In genomic region chr2:168081933-168082306, GRCm38 (mm10) we compare ENCODE assay signal across 9 mouse cellular contexts. TPM values are rescaled to one million over a fixed set of nuclear protein-coding genes. Genes with fewer than 3 reads are reported as not detected.
DNase-seq lines count a peak whose midpoint lies in the region; ATAC-seq and TF ChIP-seq lines count a peak whose summit lies in the region.
"Had no signal": no experiment of that assay in that cellular context is flagged by ENCODE, and none has a peak within 500 bp of the region (broad histone marks: within the 10 kb centered on the region; RNA-seq: fewer than 3 reads in every experiment).

No protein-coding gene starts in this region.

- H3K27me3 ChIP-seq in kidney, embryonic 16.5 days (ENCODE audit: insufficient read depth, low read length) = peaks cover 10% of the 10 kb centered on the region; the same call in 1 of the 2 replicates
- 0 out of 2 replicates have a peak, but pooled peaks cover 3% of the 10 kb centered on the region for H3K27me3 ChIP-seq in hindbrain, embryonic 16.5 days (replicated peaks; ENCODE audit: control insufficient read depth, insufficient read depth, low read length)
- 0 out of 2 replicates have a peak, but pooled peaks cover 4% of the 10 kb centered on the region for H3K27me3 ChIP-seq in midbrain, postnatal 0 days (ENCODE audit: insufficient read depth, low read length)

- no peaks in the 10 kb centered on the region for H3K9me3 ChIP-seq in kidney, embryonic 16.5 days (ENCODE audit: low read length)
- H3K9me3 ChIP-seq in hindbrain, embryonic 16.5 days (ENCODE audit: control insufficient read depth, low read length) = no peaks in the 10 kb centered on the region
- no peaks in the 10 kb centered on the region for H3K9me3 ChIP-seq in midbrain, postnatal 0 days (ENCODE audit: low read length)

- peaks cover 50% of the 10 kb centered on the region for H3K4me1 ChIP-seq in kidney, embryonic 16.5 days (ENCODE audit: insufficient read depth, low read length)
- H3K4me1 ChIP-seq in hindbrain, embryonic 16.5 days (ENCODE audit: control insufficient read depth, insufficient read depth, low read depth, low read length) = peaks cover 22% of the 10 kb centered on the region
- H3K4me1 ChIP-seq in midbrain, postnatal 0 days (ENCODE audit: insufficient read depth, low read length) = peaks cover 5% of the 10 kb centered on the region

- ATAC-seq in kidney, embryonic 16.5 days (ENCODE audit: low FRiP score, low TSS enrichment) = no peak
- no peak for ATAC-seq in hindbrain, embryonic 16.5 days
- ATAC-seq in midbrain, postnatal 0 days (ENCODE audit: low FRiP score) = no peak

- peak overlapping the region; percentile 85 for H3K27ac ChIP-seq in kidney, embryonic 16.5 days (ENCODE audit: low read length)
- H3K27ac ChIP-seq in hindbrain, embryonic 16.5 days (ENCODE audit: low read depth, low read length) = peak overlapping the region; percentile 96; the same call in 1 of the 2 replicates
- no peak overlapping the region for H3K27ac ChIP-seq in midbrain, postnatal 0 days (ENCODE audit: low read depth, low read length)

- peak overlapping the region; percentile 87 for H3K9ac ChIP-seq in kidney, embryonic 16.5 days (replicated peaks; ENCODE audit: low read length)
- peak overlapping the region; percentile 88 for H3K9ac ChIP-seq in hindbrain, embryonic 16.5 days (ENCODE audit: low read depth, low read length)
- H3K9ac ChIP-seq in midbrain, postnatal 0 days (replicated peaks; ENCODE audit: low read length, poor library complexity, severe bottlenecking) = peak overlapping the region; percentile 78

- H3K36me3 ChIP-seq in kidney, embryonic 16.5 days (ENCODE audit: insufficient read depth, low read length) = no peaks in the 10 kb centered on the region
- no peaks in the 10 kb centered on the region for H3K36me3 ChIP-seq in hindbrain, embryonic 16.5 days (ENCODE audit: control insufficient read depth, insufficient read depth, low read length)
- no peaks in the 10 kb centered on the region for H3K36me3 ChIP-seq in midbrain, postnatal 0 days (ENCODE audit: insufficient read depth, low read length)

- WGBS in kidney, embryonic 16.5 days = 4% methylated on average over 14 of the region's 14 CpGs
- 3% methylated on average over 14 of the region's 14 CpGs for WGBS in hindbrain, embryonic 16.5 days
- 3% methylated on average over 14 of the region's 14 CpGs for WGBS in midbrain, postnatal 0 days

- TF ChIP-seq CTCF in midbrain, postnatal 0 days (IDR thresholded peaks at IDR 0.05) = no peak; the same call in 1 of the 2 replicates

- DNase-seq in kidney, postnatal 14 days = no peak
- peak; percentile 23 for DNase-seq in embryo, embryonic 11 days
- DNase-seq in midbrain, postnatal 0 days (ENCODE audit: low spot score) = no peak
- DNase-seq in right cerebral cortex, postnatal 36 days (ENCODE audit: low spot score in 2 of 2) = no peak
- DNase-seq in layer of hippocampus, postnatal 36 days = no peak
- DNase-seq in gastrocnemius, adult 18-20 months (ENCODE audit: low spot score) = no peak
- DNase-seq: layer of hippocampus, adult 9-11 months had no signal

- peak overlapping the region; percentile 83 for H3K4me2 ChIP-seq in kidney, embryonic 16.5 days (replicated peaks; ENCODE audit: low read depth, low read length)
- H3K4me2 ChIP-seq in hindbrain, embryonic 16.5 days (ENCODE audit: low read length) = peak overlapping the region; percentile 80
- H3K4me2 ChIP-seq in midbrain, postnatal 0 days (ENCODE audit: low read depth, low read length, poor library complexity, severe bottlenecking) = peak overlapping the region; percentile 88

- peak overlapping the region; percentile 72 for H3K4me3 ChIP-seq in kidney, embryonic 16.5 days (ENCODE audit: low read length)
- peak overlapping the region; percentile 76 for H3K4me3 ChIP-seq in hindbrain, embryonic 16.5 days (ENCODE audit: low read length)
- peak overlapping the region; percentile 76 for H3K4me3 ChIP-seq in midbrain, postnatal 0 days (ENCODE audit: low read depth, low read length)

RNA-seq across cellular contexts. Expression of gene Pard6b, which starts 1.1 kb away (rescaled TPM):
- polyA plus RNA-seq in kidney, embryonic 16.5 days (2015; fragmentation: Nextera tagmentation; extraction: Ambion mirVana) = 20.0 and 23.9 TPM in 2 replicates
- polyA plus RNA-seq in hindbrain, embryonic 16.5 days (2015; fragmentation: Nextera tagmentation; extraction: Ambion mirVana) = 4.5 and 6.6 TPM in 2 replicates
- total RNA-seq in midbrain, postnatal 0 days (2014; rRNA removed) = 6.6 and 6.8 TPM in 2 replicates
- 3.9 and 5.1 TPM in 2 replicates for polyA plus RNA-seq in midbrain, postnatal 0 days (2015; fragmentation: Nextera tagmentation; extraction: Ambion mirVana)
- total RNA-seq in layer of hippocampus, postnatal 36 days (2021) = 1 to 10 TPM; 4.1 to 4.3 TPM
- 1 to 10 TPM; 1.0 to 2.4 TPM for total RNA-seq in gastrocnemius, adult 18-20 months (2021)
